Mouse (Mus musculus): ENCODE results near the gene Ube4a.

- no peak for TF ChIP-seq HCFC1 (IDR thresholded peaks at IDR 0.05; ENCODE audit: low read depth, low read length)
- TF ChIP-seq IRF4 (IDR thresholded peaks at IDR 0.05; ENCODE audit: low read depth, low read length) = no peak
Measured at GRCm38 (mm10) chr9:45011291-45011690, 45.9 kb upstream of the Ube4a start.
